Mouse (Mus musculus) ES-Bruce4 (cell line): ENCODE results near the gene Ptcd2. TPM values are rescaled to one million over a fixed set of nuclear protein-coding genes. Genes with fewer than 3 reads are reported as not detected.
"Not testable (repeated sequence)": the region's sequence is repeated elsewhere in the genome, so short reads cannot be mapped to it uniquely, and the experiment has no call there.

Experiments
- H3K27ac ChIP-seq: 2 replicates; pipeline ENCODE4 v1.5.1; 2012; ENCODE audit warnings: low read length, inconsistent platforms; ENCODE audit not compliant: insufficient read depth
- H3K27me3 ChIP-seq: 2 replicates; pipeline ENCODE4 v1.6.1; 2012; ENCODE audit warnings: mild to moderate bottlenecking, low read length, inconsistent platforms; ENCODE audit not compliant: control insufficient read depth, poor library complexity, insufficient read depth, severe bottlenecking
- H3K36me3 ChIP-seq: 2 replicates; pipeline ENCODE4 v1.6.1; 2012; ENCODE audit warnings: inconsistent platforms, mild to moderate bottlenecking, low read length, moderate library complexity; ENCODE audit not compliant: control insufficient read depth, poor library complexity, insufficient read depth, severe bottlenecking
- H3K4me1 ChIP-seq: one replicate; pipeline ENCODE4 v1.8.1; 2011; ENCODE audit warnings: low read length; ENCODE audit not compliant: control insufficient read depth, insufficient read depth
- H3K4me3 ChIP-seq: 2 replicates; pipeline ENCODE4 v1.5.1; 2011; ENCODE audit warnings: low read depth, mild to moderate bottlenecking, low read length
- H3K9ac ChIP-seq: 2 replicates; pipeline ENCODE4 v1.6.1; 2012; ENCODE audit warnings: low read depth, mild to moderate bottlenecking, inconsistent platforms; ENCODE audit not compliant: poor library complexity, severe bottlenecking
- H3K9me3 ChIP-seq: replicated peaks from 2 replicates; pipeline ENCODE4 v1.6.1; 2012; ENCODE audit warnings: mild to moderate bottlenecking, low read length, inconsistent platforms; ENCODE audit not compliant: control insufficient read depth, poor library complexity, insufficient read depth, severe bottlenecking
- CTCF ChIP-seq: IDR thresholded peaks from one replicate; pipeline ENCODE4 v1.8.1; 2011; ENCODE audit warnings: low read depth, low read length
- EP300 ChIP-seq: IDR thresholded peaks from 2 replicates; pipeline ENCODE4 v1.6.1; 2011; ENCODE audit warnings: low read depth, low read length; ENCODE audit not compliant: insufficient read depth
- POLR2A ChIP-seq: IDR thresholded peaks from one replicate; pipeline ENCODE4 v1.8.1; 2011; ENCODE audit warnings: low read length; ENCODE audit not compliant: insufficient read depth
- polyA plus RNA-seq: library from polyadenylated mRNA; stranded (reverse); fragments of >200 nt; gene quantifications from 2 replicates; pipeline ENCODE4 v1.2.4, GENCODE M21; 2011; ENCODE audit warnings: low read depth; ENCODE audit not compliant: missing spikeins, insufficient read depth, insufficient read length

Gene Ptcd2
- polyA plus RNA-seq, 1 experiment: 40.2 TPM

DNA sequence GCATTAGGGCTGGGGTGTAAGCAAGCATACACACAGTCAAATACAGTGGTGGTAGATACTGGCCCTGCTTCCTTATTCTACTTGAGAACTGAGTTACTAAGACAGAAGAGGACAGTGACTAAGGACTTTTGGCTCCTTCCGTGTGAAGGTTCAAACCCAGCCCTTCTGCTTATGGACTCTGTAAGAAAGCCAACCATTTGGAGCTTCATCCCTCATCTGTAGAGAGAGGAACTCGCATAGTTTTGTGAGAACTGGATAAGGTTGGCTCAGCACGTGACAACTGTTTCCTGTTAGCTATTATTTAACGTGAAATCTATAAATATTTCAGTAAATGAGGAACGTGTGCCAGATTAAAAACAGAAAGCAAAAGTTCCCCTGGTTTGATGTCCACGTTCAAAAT, 7.0 kb downstream of the Ptcd2 start:
- Histone ChIP-seq H3K9me3 (no peaks in the 10 kb centered on the region), H3K4me3 (no peak overlapping the region), H3K27me3 (no peaks in the 10 kb centered on the region), H3K4me1 (no peaks in the 10 kb centered on the region), H3K36me3 (peaks cover 27% of the 10 kb centered on the region), H3K9ac (no peak overlapping the region), H3K27ac (no peak overlapping the region)
- TF ChIP-seq POLR2A (no peak), EP300 (no peak), CTCF (no peak)

DNA sequence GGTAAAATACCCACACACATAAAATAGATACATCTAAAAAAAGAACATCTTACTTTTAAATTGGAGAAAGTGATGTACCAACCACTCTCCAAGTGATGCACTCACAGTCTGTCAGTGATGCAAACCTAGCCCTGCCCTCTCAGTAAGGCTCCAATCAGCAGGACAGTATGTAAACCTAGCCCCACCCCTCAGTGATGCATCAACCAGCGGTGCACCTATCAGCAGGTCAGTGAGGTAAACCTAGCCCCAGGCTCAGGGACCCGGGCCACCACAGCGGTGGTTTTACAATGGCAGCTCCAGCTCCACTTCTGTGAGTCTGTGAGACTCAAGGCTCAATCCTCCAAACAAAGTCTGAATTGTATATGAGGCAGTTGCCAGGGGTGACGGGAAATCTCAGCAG, 13.2 kb downstream of the Ptcd2 start:
- Histone ChIP-seq H3K27me3 (no peaks in the 10 kb centered on the region), H3K4me3 (no peak overlapping the region), H3K36me3 (peaks cover 16% of the 10 kb centered on the region), H3K9me3 (no peaks in the 10 kb centered on the region), H3K9ac (no peak overlapping the region), H3K4me1 (no peaks in the 10 kb centered on the region), H3K27ac (peak overlapping the region; percentile 46; the same call in 1 of the 2 replicates)
- TF ChIP-seq EP300: no peak
- TF ChIP-seq POLR2A: no peak
- no peak for TF ChIP-seq CTCF

DNA sequence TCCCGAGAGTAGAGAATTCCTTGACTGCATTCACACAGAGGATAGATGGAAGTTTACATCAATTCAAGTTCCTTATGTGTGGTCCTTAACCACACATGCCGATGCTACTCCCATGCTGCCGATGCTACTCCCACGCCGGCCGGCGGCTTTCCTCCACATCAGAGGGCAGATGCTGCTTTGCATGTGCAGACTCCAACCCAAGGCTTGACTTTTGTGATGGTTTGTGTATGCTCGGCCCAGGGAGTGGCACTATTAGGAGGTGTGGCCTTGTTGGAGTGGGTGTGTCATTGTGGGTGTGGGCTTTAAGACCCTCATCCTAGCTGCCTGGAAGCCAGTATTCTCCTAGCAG, 20.2 kb downstream of the Ptcd2 start:
- H3K27me3 ChIP-seq, H3K9ac ChIP-seq, H3K9me3 ChIP-seq, H3K27ac ChIP-seq, H3K4me3 ChIP-seq, H3K4me1 ChIP-seq: not testable (repeated sequence)
- H3K36me3 ChIP-seq: peaks cover 23% of the 10 kb centered on the region

DNA sequence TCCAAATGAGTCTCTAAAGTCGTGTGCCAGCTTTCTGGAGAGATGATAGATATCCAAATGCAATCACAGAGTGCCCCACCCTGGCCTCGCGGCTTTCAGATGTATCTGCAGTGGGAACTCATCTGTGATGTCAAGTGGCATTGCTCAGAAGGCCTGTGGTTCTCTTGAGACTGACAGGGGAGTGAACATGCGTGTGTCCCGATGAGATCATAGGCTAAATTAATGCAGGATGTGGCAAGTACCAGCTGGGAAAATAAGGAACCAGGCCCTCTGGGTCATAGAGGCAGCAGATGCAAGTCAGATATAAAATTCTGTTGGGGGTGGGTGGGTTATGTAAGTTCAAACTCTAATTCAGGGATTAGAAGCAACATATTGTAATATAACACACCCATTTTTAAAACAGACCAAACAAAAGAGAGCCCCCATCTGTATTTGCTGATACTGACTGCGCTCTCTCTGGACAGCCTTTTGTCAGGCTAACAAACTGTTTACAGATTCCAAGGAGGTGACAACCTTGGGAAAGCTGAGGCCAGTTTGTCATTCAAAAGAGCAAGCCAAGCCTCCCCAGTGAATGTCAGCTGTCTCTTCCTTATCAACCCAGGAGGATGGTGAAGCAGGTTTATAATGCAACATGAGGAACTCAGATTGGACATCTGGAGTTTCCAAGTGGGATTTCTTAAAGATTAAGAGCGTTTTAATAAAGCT, 20.7 kb downstream of the Ptcd2 start:
- H3K9me3 ChIP-seq: no peaks in the 10 kb centered on the region
- no peak overlapping the region for H3K9ac ChIP-seq
- H3K27me3 ChIP-seq: no peaks in the 10 kb centered on the region
- peaks cover 2% of the 10 kb centered on the region for H3K4me1 ChIP-seq
- TF ChIP-seq POLR2A (no peak), CTCF (no peak), EP300 (no peak)
- peaks cover 23% of the 10 kb centered on the region for H3K36me3 ChIP-seq
- H3K4me3 ChIP-seq: no peak overlapping the region
- H3K27ac ChIP-seq: no peak overlapping the region

DNA sequence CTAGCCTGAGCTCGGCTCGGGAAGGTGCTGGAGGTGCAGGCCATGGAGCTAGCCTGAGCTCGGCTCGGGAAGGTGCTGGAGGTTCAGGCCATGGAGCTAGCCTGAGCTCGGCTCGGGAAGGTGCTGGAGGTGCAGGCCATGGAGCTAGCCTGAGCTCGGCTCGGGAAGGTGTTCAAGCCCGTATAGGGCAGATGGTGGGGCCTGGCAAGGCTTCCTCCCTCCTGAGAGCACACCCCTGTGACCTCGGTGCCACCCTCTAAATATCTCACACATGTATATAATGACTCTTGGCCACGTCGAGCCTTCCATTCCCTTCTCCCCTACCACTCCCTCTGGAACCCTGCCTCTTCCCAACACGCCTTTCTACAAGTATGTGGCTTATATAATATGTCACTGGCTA, 21.6 kb downstream of the Ptcd2 start:
- not testable (repeated sequence) for H3K9me3 ChIP-seq, H3K4me1 ChIP-seq
- H3K36me3 ChIP-seq: peaks cover 23% of the 10 kb centered on the region

DNA sequence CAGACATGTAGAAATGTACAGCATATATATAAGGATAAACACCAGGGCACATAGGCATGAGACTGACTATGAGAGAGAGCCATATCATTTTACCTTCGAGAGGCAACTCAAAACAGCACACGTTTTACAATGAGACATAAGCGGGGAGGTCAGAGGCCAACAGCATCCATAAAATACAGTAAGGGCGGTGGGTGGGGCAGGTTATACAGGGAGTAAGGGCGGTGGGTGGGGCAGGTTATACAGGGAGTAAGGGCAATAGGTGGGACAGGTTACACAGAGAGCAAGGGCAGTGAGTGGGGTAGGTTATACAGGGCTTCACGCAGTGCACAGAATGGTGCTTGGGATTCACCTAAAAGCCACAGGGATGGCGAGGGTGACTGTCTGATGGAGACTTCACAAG, 24.1 kb downstream of the Ptcd2 start:
- Histone ChIP-seq H3K27ac (no peak overlapping the region), H3K4me3 (no peak overlapping the region), H3K36me3 (peaks cover 11% of the 10 kb centered on the region), H3K27me3 (no peaks in the 10 kb centered on the region), H3K4me1 (peaks cover 2% of the 10 kb centered on the region), H3K9me3 (no peaks in the 10 kb centered on the region), H3K9ac (no peak overlapping the region)
- TF ChIP-seq EP300: no peak
- no peak for TF ChIP-seq POLR2A

More for the DNA sequence above, 21.6 kb downstream of the Ptcd2 start:
- not testable (repeated sequence) for H3K27me3 ChIP-seq, H3K4me3 ChIP-seq, H3K27ac ChIP-seq, H3K9ac ChIP-seq

DNA sequence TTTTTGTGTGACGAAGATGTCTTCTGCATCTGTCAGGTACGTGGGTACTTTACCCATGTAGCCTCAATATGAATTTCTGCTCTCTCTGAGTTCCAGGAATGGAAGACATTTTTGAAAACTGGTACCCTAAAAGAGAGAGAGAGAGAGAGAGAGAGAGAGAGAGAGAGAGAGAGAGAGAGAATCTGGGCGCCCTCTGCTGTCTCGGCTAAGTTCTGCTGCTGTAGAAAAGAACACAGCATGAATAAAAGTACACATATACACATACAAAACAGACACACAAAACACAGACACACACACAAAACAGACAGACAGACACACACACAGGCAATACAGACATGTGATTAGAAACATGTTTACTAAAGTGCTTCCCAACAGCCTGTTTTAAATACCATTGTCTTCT, 27.4 kb downstream of the Ptcd2 start:
- Histone ChIP-seq H3K9ac (no peak overlapping the region), H3K36me3 (peaks cover 6% of the 10 kb centered on the region), H3K27ac (no peak overlapping the region), H3K4me3 (no peak overlapping the region), H3K9me3 (no peaks in the 10 kb centered on the region), H3K4me1 (no peaks in the 10 kb centered on the region), H3K27me3 (no peaks in the 10 kb centered on the region)
- TF ChIP-seq EP300: no peak
- no peak for TF ChIP-seq POLR2A
- TF ChIP-seq CTCF: no peak
